Mouse (Mus musculus): ENCODE results near the gene Clstn2.

DNA sequence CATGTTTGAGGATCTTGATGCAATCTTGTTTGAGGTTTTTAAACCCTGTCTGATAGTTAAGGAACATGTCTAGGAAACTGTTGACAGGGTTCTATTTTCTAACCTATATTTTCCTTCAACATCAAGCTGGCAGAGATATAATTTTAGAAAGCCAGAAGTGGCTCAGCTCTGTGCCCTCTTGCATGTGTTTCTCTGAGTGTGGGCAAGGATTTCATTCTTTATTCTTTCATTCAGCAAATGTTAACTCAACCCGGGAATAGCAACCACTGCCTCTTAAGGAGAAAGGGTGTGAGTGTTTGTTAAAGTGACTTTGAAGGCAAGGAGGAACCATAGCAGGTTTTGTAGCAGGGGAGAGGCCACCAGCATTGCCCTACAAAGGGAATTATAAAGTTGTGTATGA, 337.7 kb downstream of the Clstn2 start:
- TF ChIP-seq CTCF (IDR thresholded peaks at IDR 0.05; ENCODE audit: low read depth, low read length) (no peak), POLR2A (IDR thresholded peaks at IDR 0.05; ENCODE audit: borderline replicate concordance, low read depth, low read length) (no peak)
